Mouse (Mus musculus) gonadal fat pad, adult 2 months (tissue): ENCODE data around the gene Olfr1201. TPM values are rescaled to one million over a fixed set of nuclear protein-coding genes. Genes with fewer than 3 reads are reported as not detected.

Source experiments
- DNase-seq: peaks from one replicate; pipeline ENCODE4 v3.0.0-alpha.2; 2012; ENCODE audit warnings: low read depth
- polyA plus RNA-seq: library from polyadenylated mRNA; depleted of rRNA; stranded (reverse); fragments of >200 nt; gene quantifications from 2 replicates; pipeline ENCODE4 v1.2.3, GENCODE M21; 2012; rRNA removed

Olfr1201 gene
- polyA plus RNA-seq = not detected in 2 replicates

DNA sequence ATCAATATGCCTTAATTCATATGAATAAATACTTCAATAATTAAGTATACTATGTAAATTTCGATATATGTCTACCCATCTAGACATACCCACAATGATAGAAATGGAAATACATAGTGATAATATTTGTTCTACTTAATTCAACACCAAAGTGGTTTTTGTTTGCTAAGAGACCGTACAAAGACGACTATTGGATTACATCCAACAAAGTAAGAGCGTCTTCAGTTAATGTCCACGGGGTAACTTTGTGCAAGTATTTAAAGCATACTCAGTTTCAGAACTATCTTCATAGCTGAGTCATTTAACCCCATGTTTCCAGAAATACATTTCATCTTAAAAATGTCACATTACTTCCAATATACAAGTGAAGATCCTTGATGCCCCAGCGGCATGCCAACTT, at the start of gene Olfr1201:
Olfr1201 (plus strand) TSS at position 301 of the 400 bp plus-strand sequence.
- no peak for DNase-seq

GRCm38 (mm10) chr2:88743379-88743778, 49.5 kb upstream of the Olfr1201 start:
- DNase-seq = no peak

DNA sequence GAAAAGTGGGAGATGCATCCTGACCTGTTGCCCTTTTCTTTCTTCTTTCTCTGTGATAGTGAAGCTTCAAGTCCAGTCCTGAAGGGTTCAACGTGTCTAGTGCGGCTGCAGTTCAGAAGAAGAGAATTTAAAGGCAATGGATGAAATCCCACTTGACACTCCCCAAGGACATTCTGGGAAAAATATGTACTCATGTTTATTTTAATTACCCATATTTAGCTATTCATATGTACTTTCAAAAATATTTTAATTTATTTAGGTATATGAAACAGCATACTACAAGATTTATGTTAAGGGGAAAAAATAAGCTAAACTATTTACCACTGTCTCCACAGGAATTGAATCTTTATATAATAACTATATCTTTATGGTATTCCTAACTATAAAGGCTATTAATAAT, 41.6 kb upstream of the Olfr1201 start, which contains the start of gene Olfr1198:
Olfr1198 (minus strand) TSS at position 101 of the 400 bp plus-strand sequence.
- no peak for DNase-seq

DNA sequence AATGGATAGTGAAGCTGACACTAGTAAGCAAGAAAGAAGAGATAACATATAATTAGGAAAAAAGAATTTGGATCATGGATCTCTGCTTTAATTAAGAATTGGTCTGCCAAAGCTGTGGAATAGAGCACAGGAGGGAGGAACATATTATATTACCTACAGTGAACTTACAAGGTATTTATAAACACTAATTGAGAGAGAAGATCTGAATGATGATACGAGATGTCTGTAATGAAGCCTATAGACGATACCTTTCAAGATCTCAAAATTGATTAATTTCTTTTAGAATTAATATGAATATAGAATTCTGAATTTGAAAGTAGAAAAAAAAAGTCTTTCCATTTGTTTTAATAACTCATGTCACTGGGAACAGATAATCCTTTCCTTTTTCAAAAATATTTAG, 32.5 kb upstream of the Olfr1201 start, which contains the start of gene Olfr1199:
Olfr1199 (minus strand) TSS at position 101 of the 400 bp plus-strand sequence.
- DNase-seq = no peak

GRCm38 (mm10) chr2:88770388-88770787, 22.4 kb upstream of the Olfr1201 start, which contains the start of gene Olfr1200:
Gene Olfr1200, minus strand, starts transcription at chr2:88770488.
- DNase-seq = no peak

GRCm38 (mm10) chr2:88814196-88814595, 21.4 kb downstream of the Olfr1201 start, which contains the start of gene Olfr1202:
Gene Olfr1202, plus strand, starts transcription at chr2:88814496.
- no peak for DNase-seq

- no peak for DNase-seq
Measured at GRCm38 (mm10) chr2:88829437-88829836, 36.6 kb downstream of the Olfr1201 start, which contains the start of gene Olfr1205. Gene Olfr1205, plus strand, starts transcription at chr2:88829737.

DNA sequence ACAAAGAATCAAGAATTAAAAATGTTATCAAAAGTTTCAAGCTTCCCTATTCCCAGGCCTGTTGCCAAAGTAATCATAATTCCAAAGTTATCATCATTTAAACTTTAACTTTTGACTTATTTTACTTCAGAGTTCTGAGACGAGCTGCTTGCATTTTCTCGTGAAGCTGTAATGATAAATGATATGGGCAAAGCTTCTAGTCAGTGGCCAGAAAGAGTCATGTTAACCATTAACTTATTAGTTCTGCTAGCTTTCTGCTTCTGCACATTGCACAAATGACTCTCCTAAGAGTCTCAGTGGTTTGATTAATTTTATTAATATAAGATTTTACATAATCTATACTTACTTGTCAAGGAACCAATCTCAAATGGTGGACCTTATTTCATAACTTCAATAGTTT, 45.6 kb downstream of the Olfr1201 start:
- no peak for DNase-seq

Other genes starting within 250 kb of the Olfr1201 start
- gene Olfr1188, start 236.1 kb upstream of the Olfr1201 start, polyA plus RNA-seq = not detected in 2 replicates
- not detected in 2 replicates for gene Olfr1189, start 206.6 kb upstream of the Olfr1201 start, polyA plus RNA-seq
- not detected in 2 replicates for gene Olfr1191-ps1, start 152.5 kb upstream of the Olfr1201 start, polyA plus RNA-seq
- not detected in 2 replicates for gene Olfr1192-ps1, start 144.5 kb upstream of the Olfr1201 start, polyA plus RNA-seq
- not detected in 2 replicates for gene Olfr1193, start 117.4 kb upstream of the Olfr1201 start, polyA plus RNA-seq
- not detected in 2 replicates for gene Olfr1195, start 103.8 kb upstream of the Olfr1201 start, polyA plus RNA-seq
- not detected in 2 replicates for gene Olfr1196, start 88.4 kb upstream of the Olfr1201 start, polyA plus RNA-seq
- gene Olfr1197, start 60.7 kb upstream of the Olfr1201 start, polyA plus RNA-seq = not detected in 2 replicates
- gene Olfr1198, start 41.7 kb upstream of the Olfr1201 start, polyA plus RNA-seq = not detected in 2 replicates
- not detected in 2 replicates for gene Olfr1199, start 32.6 kb upstream of the Olfr1201 start, polyA plus RNA-seq
- not detected in 2 replicates for gene Olfr1200, start 22.5 kb upstream of the Olfr1201 start, polyA plus RNA-seq
- not detected in 2 replicates for gene Olfr1202, start 21.5 kb downstream of the Olfr1201 start, polyA plus RNA-seq
- gene Olfr1205, start 36.7 kb downstream of the Olfr1201 start, polyA plus RNA-seq = not detected in 2 replicates
- gene Olfr1204, start 56.3 kb downstream of the Olfr1201 start, polyA plus RNA-seq = not detected in 2 replicates
- gene Olfr1206, start 70.2 kb downstream of the Olfr1201 start, polyA plus RNA-seq = not detected in 2 replicates
- not detected in 2 replicates for gene Olfr1208, start 109.3 kb downstream of the Olfr1201 start, polyA plus RNA-seq
- gene Olfr1209, start 122.1 kb downstream of the Olfr1201 start, polyA plus RNA-seq = not detected in 2 replicates
- gene Olfr1211, start 145.1 kb downstream of the Olfr1201 start, polyA plus RNA-seq = not detected in 2 replicates
- not detected in 2 replicates for gene Olfr1212, start 160.9 kb downstream of the Olfr1201 start, polyA plus RNA-seq
- gene Gm13762, start 187.2 kb downstream of the Olfr1201 start, polyA plus RNA-seq = not detected in 2 replicates
- gene Olfr1214, start 199.6 kb downstream of the Olfr1201 start, polyA plus RNA-seq = not detected in 2 replicates
- gene Olfr1215, start 213.9 kb downstream of the Olfr1201 start, polyA plus RNA-seq = not detected in 2 replicates
- gene Olfr1216, start 225.3 kb downstream of the Olfr1201 start, polyA plus RNA-seq = not detected in 2 replicates
- not detected in 2 replicates for gene Olfr1217, start 239.0 kb downstream of the Olfr1201 start, polyA plus RNA-seq